Mouse (Mus musculus) frontal cortex, postnatal 36 days (tissue): ENCODE measurements around the gene Cct8l1.

Source experiments
- DNase-seq, 2 experiments: peaks; one replicate each; pipeline ENCODE4 v3.0.0; 2022; ENCODE audit warnings: low spot score in 2 of 2

Gene Cct8l1

GRCm38 (mm10) chr5:25515767-25516166 lies at the start of gene Cct8l1:
Gene Cct8l1, plus strand, starts transcription at chr5:25516067.
- no peak for DNase-seq

DNA sequence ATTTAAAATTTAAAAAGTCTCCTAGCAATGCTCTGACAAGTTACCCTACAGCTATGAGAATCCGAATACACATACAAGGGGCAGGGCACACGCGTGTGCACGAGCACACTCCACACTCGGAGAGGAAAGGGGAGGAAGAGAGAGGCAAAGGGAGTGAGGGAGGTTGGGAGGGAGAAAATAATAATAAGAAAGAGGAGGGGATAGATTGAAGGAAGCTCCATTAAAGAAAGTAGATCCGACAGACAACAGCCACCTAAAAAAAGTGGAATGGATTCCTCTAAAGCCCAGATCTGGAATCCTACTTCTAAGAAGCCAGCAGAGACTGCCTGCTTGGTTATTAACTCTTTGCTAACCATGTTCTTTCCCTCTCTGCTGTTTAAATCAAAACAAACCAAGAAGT lies 43.8 kb upstream of the Cct8l1 start:
- DNase-seq = no peak

DNA sequence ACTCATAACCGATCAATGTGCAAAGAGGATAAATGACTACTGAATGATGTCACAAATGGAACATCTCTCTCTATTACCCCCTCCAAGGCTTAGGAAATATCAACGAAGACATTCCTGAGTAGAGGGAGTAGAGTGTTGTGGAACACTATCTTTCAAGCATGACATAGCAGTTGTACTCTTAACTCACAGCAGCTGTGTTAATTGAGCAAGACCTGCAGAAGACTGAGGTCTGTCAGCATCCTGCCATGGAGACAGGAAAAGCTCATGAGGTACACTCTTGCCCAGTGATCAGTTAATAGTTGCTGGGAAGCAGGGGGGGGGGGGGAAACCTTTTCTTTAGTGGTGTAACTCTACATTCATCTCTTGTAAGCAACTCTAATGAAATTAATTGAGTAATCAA lies 40.1 kb upstream of the Cct8l1 start:
- no peak for DNase-seq

DNA sequence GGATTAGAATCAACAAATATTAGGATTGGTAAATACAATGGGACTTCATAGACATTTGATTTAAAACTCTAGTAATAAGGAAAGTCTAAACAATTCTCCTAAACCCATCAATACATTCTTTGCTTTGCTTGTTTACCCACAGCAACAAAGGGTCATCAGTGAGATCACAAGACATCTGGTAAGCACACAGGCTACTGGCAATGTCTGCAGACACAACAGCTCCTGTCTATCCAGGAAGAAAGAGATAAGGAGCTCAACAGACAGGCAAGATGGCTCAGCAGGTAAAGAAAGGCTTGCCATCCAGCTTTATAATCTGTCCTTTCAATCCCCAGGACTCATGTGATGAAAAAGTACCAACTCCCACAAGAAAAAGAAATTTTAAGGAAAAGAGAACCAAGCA lies 37.0 kb upstream of the Cct8l1 start:
- no peak for DNase-seq

DNA sequence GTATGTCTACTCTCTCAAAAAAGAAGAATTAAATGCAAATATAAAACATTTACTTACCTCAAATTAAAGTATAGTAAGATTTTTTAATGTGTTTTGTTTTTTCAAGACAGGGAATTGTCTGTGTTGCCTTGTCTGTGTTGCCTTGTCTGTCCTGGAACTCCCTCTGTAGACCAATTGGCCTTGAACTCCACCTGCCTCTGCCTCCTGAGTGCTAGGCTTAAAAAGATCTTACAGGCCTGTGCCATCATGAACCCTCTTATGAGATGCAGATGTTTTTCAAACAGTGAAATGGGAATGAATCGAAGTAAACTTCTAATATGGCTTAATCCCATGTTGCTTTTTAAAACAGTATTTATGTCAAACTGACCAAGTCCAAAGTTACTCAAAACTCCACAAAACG lies 19.2 kb upstream of the Cct8l1 start:
- no peak for DNase-seq

- no peak for DNase-seq
These were observed 18.5 kb upstream of the Cct8l1 start for GRCm38 (mm10) chr5:25497369-25497719.

DNA sequence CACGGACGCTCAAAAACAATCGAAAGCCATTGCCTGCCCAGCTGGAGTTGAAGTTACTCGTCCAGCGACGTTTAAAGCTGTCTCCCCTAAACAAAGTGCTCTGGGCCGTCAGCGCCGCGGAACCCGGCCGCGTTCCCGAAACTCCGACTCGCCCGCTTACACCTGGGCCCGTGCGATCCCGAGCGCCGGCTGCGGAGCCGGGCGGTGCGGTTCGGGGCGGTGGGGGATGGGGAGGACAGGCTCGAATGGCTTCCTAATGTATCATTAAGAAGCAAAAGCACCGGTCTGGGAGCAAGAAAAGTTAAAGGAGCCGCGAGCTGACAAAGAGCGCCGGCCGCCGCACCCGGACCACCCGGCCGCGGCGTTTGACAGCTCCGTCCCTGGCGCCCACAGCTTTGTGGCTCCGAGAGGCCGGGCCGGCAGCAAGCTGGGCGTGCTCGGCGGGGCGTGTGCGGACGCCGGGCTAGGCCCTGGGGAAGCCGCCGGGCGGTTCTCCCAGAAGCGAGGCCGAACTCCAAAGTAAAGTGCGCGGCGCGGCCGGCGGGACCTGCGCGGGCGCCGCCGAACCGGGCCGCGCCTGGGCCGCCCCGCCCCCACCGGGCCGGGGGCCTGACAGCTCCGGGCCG lies 18.0 kb upstream of the Cct8l1 start:
- peak; percentile 44 to 45 for DNase-seq

- DNase-seq = peak; percentile 68 to 69
These were observed 17.5 kb upstream of the Cct8l1 start, which contains the start of gene Kmt2c for GRCm38 (mm10) chr5:25498346-25498820. Gene Kmt2c, minus strand, starts transcription at chr5:25498783.

DNA sequence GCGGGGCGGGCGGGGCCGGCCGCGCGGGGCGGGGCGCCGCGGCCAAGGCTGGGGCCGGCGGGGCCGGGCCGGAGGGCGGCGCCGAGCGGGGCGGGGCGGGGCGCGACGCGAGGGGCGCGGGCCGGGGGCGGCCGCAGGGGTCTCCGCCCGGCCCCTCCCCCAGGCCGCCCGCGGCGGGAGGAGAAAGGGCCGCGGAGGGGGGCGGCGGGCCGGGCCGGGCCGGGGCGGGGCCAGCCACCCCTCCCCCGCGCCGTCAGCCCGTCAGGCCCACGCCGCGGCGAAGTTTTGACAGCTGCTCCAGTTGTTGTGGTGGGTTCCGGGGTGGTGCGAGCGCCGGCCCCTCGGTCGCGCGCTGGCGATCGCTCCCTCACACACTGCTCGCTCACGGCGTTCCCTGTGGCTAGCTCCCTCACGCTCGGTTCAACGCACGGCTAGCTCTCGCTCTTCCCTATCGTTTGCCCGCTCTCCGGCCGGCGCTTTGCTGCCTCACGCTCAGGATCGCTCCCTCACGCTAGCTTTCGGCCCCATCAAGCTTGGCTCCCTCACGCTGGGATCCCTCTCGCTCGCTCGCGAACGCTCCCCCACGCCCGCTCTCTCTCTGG lies 16.9 kb upstream of the Cct8l1 start:
- no peak for DNase-seq

DNA sequence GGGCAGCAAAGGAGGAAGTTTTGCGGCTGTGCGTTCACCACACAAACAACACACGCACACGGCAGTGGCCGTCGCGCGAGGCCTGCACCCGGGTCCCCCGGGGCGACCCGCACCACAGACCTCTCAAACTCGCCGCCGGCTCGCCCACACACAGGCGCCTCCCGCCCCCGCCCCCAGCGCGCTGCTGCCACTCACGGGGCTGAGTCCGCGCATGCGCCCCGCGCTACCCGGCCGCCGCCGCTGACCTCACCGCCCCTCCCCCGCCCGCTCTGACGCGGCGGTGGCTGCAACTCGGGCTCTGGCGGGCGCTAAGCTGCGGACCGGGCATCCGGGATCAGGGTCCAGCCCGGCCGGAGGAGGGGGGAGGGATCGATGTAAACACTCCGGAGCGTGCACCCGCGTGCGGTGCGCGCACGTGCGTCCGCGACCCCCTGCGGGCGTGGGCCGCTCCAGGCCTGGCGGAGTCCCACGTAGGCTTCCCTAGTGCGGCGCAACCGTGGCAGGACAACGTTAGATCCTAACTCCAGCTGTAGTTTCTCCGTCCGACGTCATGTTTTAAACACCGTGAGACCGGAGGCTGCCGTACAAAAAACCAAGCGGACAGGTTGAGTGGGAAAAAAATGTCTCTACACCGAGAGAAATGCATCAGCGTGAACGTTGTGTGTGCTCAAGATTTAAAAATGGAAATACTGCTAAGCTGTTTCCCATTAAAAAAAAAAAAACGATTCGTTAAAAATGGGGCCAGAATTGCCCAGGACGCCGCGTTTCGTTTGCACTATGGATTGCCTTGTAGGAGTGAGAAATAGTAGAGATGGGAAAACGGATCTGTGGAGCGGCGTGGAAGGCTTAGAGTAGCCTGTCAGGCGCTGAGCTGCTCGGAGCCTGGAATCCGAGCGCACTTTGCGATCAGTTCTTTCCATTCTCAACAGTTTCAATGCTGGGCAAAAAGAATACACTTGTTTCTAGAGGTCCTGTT lies 16.2 kb upstream of the Cct8l1 start:
- peak; percentile 96 to 97 for DNase-seq

DNA sequence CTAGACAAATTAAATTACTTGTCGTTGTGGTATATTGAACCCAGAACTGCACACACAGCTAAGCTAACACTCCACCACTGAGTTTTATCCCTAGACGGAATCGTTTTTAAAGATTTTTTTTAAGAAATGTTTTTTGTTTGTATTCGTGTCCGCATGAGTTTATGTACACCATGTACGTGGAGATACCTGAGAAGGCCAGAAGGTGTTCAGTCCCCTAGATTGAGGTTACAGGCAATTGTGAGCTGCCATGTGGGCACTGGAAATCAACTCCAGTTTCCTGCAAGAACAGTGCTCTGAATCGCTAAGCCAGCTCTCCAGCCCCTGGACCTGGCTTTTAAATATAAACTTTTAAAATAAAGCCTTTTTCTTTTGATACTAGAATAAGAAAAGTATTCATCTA lies 15.2 kb upstream of the Cct8l1 start:
- no peak for DNase-seq

- no peak for DNase-seq
These were observed 9.8 kb upstream of the Cct8l1 start for GRCm38 (mm10) chr5:25506041-25506440.

GRCm38 (mm10) chr5:25516301-25516895 lies 531 bp downstream of the Cct8l1 start:
- DNase-seq = no peak

DNA sequence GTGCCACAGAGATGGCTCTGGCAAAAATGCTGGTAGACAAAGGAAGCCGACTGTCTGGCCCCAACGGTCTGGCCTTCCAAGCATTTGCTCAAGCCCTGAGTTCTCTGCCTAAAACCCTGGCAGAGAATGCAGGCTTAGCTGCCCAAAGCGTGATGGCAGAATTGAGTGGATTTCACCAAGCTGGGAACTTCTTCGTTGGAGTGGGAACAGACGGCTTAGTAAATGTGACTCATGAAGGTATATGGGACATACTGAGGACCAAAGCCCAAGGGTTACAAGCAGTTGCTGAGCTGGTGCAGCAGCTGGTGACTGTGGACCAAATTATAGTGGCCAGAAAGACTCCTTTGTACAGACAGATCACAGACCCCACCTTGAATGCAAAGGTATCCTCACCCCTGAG lies 1.7 kb downstream of the Cct8l1 start:
- DNase-seq = no peak

DNA sequence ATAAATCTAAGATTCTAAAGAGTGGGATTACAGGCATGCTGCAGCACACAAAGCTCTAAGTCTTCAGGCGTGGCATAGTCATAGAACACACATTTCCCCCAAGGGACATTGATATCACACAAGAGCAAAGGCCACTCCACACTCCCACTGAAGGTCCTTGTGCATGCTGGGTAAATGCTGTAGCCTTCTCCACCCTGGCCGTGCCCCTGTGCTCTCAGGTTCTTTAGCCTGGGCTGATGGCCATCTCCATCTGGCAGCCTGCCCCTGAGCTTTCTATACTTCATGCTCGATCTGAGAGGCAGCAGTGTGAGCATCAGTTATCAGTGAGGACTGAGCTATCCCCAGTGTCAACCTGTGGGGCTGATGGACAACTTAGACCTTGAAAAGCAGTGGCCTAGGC lies 4.0 kb downstream of the Cct8l1 start:
- DNase-seq = no peak

GRCm38 (mm10) chr5:25521461-25521860 lies 5.6 kb downstream of the Cct8l1 start:
- no peak for DNase-seq

DNA sequence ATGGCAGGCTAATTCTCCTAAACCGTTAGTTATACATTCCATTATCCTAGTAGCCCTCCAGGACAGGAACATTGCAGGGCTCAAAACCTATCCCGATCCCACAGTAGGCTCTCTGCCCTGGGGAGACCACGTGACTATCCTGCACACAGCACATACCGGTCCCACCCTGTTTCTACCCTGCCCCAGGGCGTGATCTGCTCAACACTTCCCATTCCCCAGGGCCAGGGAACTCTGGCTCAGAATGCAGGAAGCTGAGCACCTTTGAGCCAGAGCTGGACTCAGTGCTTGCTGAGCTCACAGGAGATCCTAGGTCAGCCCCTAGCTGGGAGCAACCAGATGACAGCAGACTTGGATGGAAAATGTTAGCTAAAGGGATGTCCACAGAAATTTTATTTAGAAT lies 10.2 kb downstream of the Cct8l1 start:
- DNase-seq = no peak

DNA sequence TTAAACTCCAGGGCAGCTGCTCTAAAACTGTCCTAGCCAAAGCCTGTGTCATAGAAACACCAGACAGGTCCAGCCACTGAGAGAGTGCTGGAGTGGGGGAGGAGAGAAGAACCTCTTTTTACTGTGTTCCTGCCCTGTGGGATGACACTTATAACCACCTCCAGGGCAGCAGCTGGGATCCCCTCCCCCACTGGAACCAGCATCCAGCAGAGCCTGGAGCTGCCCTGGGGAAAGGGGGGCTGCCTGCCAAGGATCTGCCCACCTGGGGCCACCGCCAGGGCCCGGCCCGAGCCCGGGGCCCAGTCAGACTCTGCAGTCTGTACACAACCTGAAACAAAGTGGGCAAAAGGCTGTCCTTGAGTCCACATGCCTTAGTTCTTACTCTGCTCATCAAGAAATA lies 11.1 kb downstream of the Cct8l1 start:
- peak in 1 of 2 experiments; percentile 6 for DNase-seq

DNA sequence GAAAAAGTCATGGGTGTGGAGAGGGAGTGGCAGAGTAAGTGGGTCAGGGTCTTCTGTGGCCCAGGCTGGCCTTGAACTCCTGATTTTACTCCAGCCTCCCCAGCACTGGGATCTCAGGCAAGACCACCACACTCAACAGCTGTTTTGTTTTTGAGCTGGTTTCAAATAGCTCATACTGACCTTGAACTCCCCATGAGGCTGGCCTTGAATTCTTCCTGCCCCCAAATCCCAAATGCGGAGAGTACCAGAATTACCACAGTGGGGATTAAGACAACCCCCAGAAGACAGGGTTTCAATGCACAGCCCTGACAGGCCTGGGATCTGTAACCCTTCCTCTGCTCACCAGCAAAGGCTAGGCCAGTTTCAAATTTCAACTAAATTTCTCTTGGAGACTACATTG lies 12.1 kb downstream of the Cct8l1 start:
- no peak for DNase-seq

DNA sequence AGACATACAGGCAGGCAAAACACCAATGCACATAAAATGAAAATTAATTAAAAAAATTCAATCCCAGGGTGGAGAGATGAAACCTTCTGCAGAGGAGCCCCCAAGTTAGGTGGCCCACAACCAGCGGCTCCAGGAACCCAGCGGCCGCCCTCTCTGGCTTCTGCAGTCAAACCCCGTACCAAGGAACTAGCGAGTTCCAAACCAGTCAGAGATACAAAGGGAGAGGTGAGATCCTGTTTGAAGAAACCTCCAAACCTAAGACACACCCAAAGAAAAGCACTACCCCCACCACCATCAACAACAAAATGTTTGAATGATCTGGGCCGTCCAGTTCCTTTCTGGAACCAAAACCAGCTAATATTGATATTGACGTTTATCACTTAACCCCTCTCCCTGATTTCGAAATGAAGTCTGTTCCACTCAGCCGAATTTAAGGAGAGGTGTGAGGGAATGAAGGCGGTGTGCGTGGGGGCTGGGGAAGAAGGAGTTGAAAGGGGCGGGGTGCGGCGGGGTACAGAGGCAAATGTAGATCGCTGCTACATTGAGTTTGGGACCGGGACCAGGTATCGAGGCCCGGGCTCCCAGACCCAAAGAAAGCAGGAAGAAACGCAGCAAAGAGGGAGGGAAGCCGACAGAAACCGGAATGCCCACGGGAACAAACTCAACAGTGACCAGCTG lies 13.1 kb downstream of the Cct8l1 start:
- DNase-seq = peak; percentile 4 to 5
